Mouse (Mus musculus): ENCODE results near the gene Paxip1. TPM values are rescaled to one million over a fixed set of nuclear protein-coding genes. Genes with fewer than 3 reads are reported as not detected.

The Paxip1 gene
- total RNA-seq (2014; fragmentation: Nextera tagmentation): 52.6 and 62.7 TPM in 2 replicates
- 26.7 and 36.3 TPM in 2 replicates for total RNA-seq (2017)

- ATAC-seq (replicated peaks; ENCODE audit: low FRiP score, low TSS enrichment, poor library complexity, severe bottlenecking): peak; percentile 82
These were observed at the start of gene Paxip1 for GRCm38 (mm10) chr5:27791303-27792172. Gene Paxip1, minus strand, starts transcription at chr5:27791691.

GRCm38 (mm10) chr5:27838061-27838460, 46.6 kb upstream of the Paxip1 start:
- no peak for ATAC-seq (replicated peaks; ENCODE audit: low FRiP score, low TSS enrichment, poor library complexity, severe bottlenecking)

GRCm38 (mm10) chr5:27835096-27835495, 43.6 kb upstream of the Paxip1 start:
- no peak for ATAC-seq (replicated peaks; ENCODE audit: low FRiP score, low TSS enrichment, poor library complexity, severe bottlenecking)

GRCm38 (mm10) chr5:27827971-27828370, 36.5 kb upstream of the Paxip1 start:
- no peak for ATAC-seq (replicated peaks; ENCODE audit: low FRiP score, low TSS enrichment, poor library complexity, severe bottlenecking)

GRCm38 (mm10) chr5:27821161-27821560, 29.7 kb upstream of the Paxip1 start:
- ATAC-seq (replicated peaks; ENCODE audit: low FRiP score, low TSS enrichment, poor library complexity, severe bottlenecking): no peak

GRCm38 (mm10) chr5:27818840-27819672, 27.6 kb upstream of the Paxip1 start:
- ATAC-seq (replicated peaks; ENCODE audit: low FRiP score, low TSS enrichment, poor library complexity, severe bottlenecking): no peak

- ATAC-seq (replicated peaks; ENCODE audit: low FRiP score, low TSS enrichment, poor library complexity, severe bottlenecking): no peak
These were observed 22.8 kb upstream of the Paxip1 start for GRCm38 (mm10) chr5:27814282-27814681.

- ATAC-seq (replicated peaks; ENCODE audit: low FRiP score, low TSS enrichment, poor library complexity, severe bottlenecking): peak; percentile 58
These were observed 2.4 kb upstream of the Paxip1 start for GRCm38 (mm10) chr5:27793923-27794322.

- ATAC-seq (replicated peaks; ENCODE audit: low FRiP score, low TSS enrichment, poor library complexity, severe bottlenecking): no peak
These were observed 1.2 kb upstream of the Paxip1 start for GRCm38 (mm10) chr5:27792531-27793205.

GRCm38 (mm10) chr5:27792173-27792470, 631 bp upstream of the Paxip1 start:
- ATAC-seq (replicated peaks; ENCODE audit: low FRiP score, low TSS enrichment, poor library complexity, severe bottlenecking): no peak

- ATAC-seq (replicated peaks; ENCODE audit: low FRiP score, low TSS enrichment, poor library complexity, severe bottlenecking): no peak
These were observed 592 bp downstream of the Paxip1 start for GRCm38 (mm10) chr5:27790910-27791288.

- no peak for ATAC-seq (replicated peaks; ENCODE audit: low FRiP score, low TSS enrichment, poor library complexity, severe bottlenecking)
These were observed 1.2 kb downstream of the Paxip1 start for GRCm38 (mm10) chr5:27790086-27790909.

- ATAC-seq (replicated peaks; ENCODE audit: low FRiP score, low TSS enrichment, poor library complexity, severe bottlenecking): no peak
These were observed 1.9 kb downstream of the Paxip1 start for GRCm38 (mm10) chr5:27789586-27789985.

- no peak for ATAC-seq (replicated peaks; ENCODE audit: low FRiP score, low TSS enrichment, poor library complexity, severe bottlenecking)
These were observed 8.1 kb downstream of the Paxip1 start for GRCm38 (mm10) chr5:27783381-27783780.

GRCm38 (mm10) chr5:27767948-27768347, 23.5 kb downstream of the Paxip1 start:
- no peak for ATAC-seq (replicated peaks; ENCODE audit: low FRiP score, low TSS enrichment, poor library complexity, severe bottlenecking)

- no peak for ATAC-seq (replicated peaks; ENCODE audit: low FRiP score, low TSS enrichment, poor library complexity, severe bottlenecking)
These were observed 25.7 kb downstream of the Paxip1 start for GRCm38 (mm10) chr5:27765780-27766179.

GRCm38 (mm10) chr5:27744944-27745343, 46.5 kb downstream of the Paxip1 start:
- no peak for ATAC-seq (replicated peaks; ENCODE audit: low FRiP score, low TSS enrichment, poor library complexity, severe bottlenecking)

GRCm38 (mm10) chr5:27739216-27739615, 52.3 kb downstream of the Paxip1 start:
- ATAC-seq (replicated peaks; ENCODE audit: low FRiP score, low TSS enrichment, poor library complexity, severe bottlenecking): no peak

GRCm38 (mm10) chr5:27737168-27737567, 54.3 kb downstream of the Paxip1 start:
- ATAC-seq (replicated peaks; ENCODE audit: low FRiP score, low TSS enrichment, poor library complexity, severe bottlenecking): peak; percentile 91

Data from megakaryocyte-erythroid progenitor cell, adult 5-6 weeks (primary cell).